Mouse (Mus musculus) hindbrain, embryonic 16.5 days (tissue): ENCODE measurements around the gene Foxp1. TPM values are rescaled to one million over a fixed set of nuclear protein-coding genes. Genes with fewer than 3 reads are reported as not detected.
A peak's percentile ranks its signal among the peaks of the same experiment; 100 is the strongest.

Experiments used
- ATAC-seq: fragments of 200-750 bp; cut with Nextera tagmentation; 2 replicates; pipeline ENCODE4 v1.8.0; 2017; ENCODE audit warnings: moderate TSS enrichment, moderate library complexity
- H3K27ac ChIP-seq: fragments of 300-500 bp; sonication (generic); 2 replicates; pipeline ENCODE4 v1.5.1; 2014; ENCODE audit warnings: low read depth, mild to moderate bottlenecking, control low read depth, low read length, moderate library complexity
- H3K27me3 ChIP-seq: fragments of 300-500 bp; sonication (generic); replicated peaks from 2 replicates; pipeline ENCODE4 v1.6.1; 2014; ENCODE audit warnings: low read length; ENCODE audit not compliant: control insufficient read depth, insufficient read depth
- H3K36me3 ChIP-seq: fragments of 300-500 bp; sonication (generic); 2 replicates; pipeline ENCODE4 v1.6.1; 2014; ENCODE audit warnings: mild to moderate bottlenecking, low read length, moderate library complexity, mixed read lengths; ENCODE audit not compliant: control insufficient read depth, insufficient read depth
- H3K4me1 ChIP-seq: fragments of 300-500 bp; sonication (generic); 2 replicates; pipeline ENCODE4 v1.6.1; 2014; ENCODE audit warnings: low read depth, low read length; ENCODE audit not compliant: control insufficient read depth, insufficient read depth
- H3K4me2 ChIP-seq: fragments of 300-500 bp; sonication (generic); 2 replicates; pipeline ENCODE4 v1.6.1; 2014; ENCODE audit warnings: mild to moderate bottlenecking, low read length, control low read depth, moderate library complexity
- H3K4me3 ChIP-seq: fragments of 300-500 bp; sonication (generic); 2 replicates; pipeline ENCODE4 v1.5.1; 2014; ENCODE audit warnings: mild to moderate bottlenecking, low read length, control low read depth, moderate library complexity
- H3K9ac ChIP-seq: fragments of 300-500 bp; sonication (generic); 2 replicates; pipeline ENCODE4 v1.6.1; 2014; ENCODE audit warnings: low read depth, mild to moderate bottlenecking, control low read depth, low read length, moderate library complexity
- H3K9me3 ChIP-seq: fragments of 300-500 bp; sonication (generic); 2 replicates; pipeline ENCODE4 v1.6.1; 2014; ENCODE audit warnings: mild to moderate bottlenecking, low read length, moderate library complexity; ENCODE audit not compliant: control insufficient read depth
- WGBS: fragments of 180-500 bp; shearing (Covaris S2); extraction: QIAGEN DNeasy Blood & Tissue Kit; methylation state at CpG from one replicate; pipeline ENCODE4 v1.1.7; 2014; 5-methylcytosine and 5-hydroxymethylcytosine counted together
- polyA plus RNA-seq: library from polyadenylated mRNA; unstranded; fragments of >200 nt; fragmentation: Nextera tagmentation; extraction: Ambion mirVana; gene quantifications from 2 replicates; pipeline ENCODE4 v1.2.1, GENCODE M21; 2015

The Foxp1 gene
- polyA plus RNA-seq, 1 experiment from 2014 or later: 47.8 TPM

GRCm38 (mm10) chr6:99094339-99094989 is 428.1 kb downstream of the Foxp1 start:
- no peak; the same call in 1 of the 2 replicates for ATAC-seq
- Histone ChIP-seq H3K36me3 (no peaks in the 10 kb centered on the region), H3K4me1 (peaks cover 12% of the 10 kb centered on the region), H3K4me2 (peak overlapping the region; percentile 35), H3K27me3 (no peaks in the 10 kb centered on the region), H3K27ac (no peak overlapping the region), H3K9me3 (0 out of 2 replicates have a peak, but pooled peaks cover 2% of the 10 kb centered on the region), H3K9ac (no peak overlapping the region), H3K4me3 (no peak overlapping the region)
- 19% methylated on average over 10 of the region's 10 CpGs for WGBS

DNA sequence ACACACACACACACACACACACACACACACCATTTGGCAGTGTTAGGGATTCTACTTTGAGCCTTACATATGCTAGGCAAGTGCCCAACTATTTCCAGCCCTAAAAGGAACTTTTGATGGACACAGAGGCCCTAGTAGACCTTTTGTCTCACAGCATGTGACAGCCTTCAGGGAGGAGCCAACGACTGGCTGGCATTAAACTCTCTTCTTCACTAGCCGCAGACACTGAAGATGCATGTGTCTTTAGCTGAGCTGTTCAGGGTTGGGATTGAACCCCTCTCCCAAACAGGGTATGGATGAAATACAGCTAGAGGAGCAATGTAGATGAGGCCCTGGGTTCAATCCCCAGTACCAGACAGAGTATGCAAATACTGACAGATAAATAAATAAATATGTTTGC is 428.7 kb downstream of the Foxp1 start:
- Histone ChIP-seq H3K4me1 (peaks cover 12% of the 10 kb centered on the region), H3K4me3 (no peak overlapping the region), H3K4me2 (no peak overlapping the region), H3K27me3 (no peaks in the 10 kb centered on the region), H3K9me3 (0 out of 2 replicates have a peak, but pooled peaks cover 2% of the 10 kb centered on the region), H3K9ac (no peak overlapping the region), H3K27ac (no peak overlapping the region), H3K36me3 (no peaks in the 10 kb centered on the region)
- WGBS: 21% methylated on average over 2 of the region's 2 CpGs
- ATAC-seq: no peak

- Histone ChIP-seq H3K4me1 (peaks cover 12% of the 10 kb centered on the region), H3K9ac (no peak overlapping the region), H3K9me3 (no peaks in the 10 kb centered on the region), H3K27ac (no peak overlapping the region), H3K36me3 (no peaks in the 10 kb centered on the region), H3K27me3 (no peaks in the 10 kb centered on the region), H3K4me2 (no peak overlapping the region), H3K4me3 (no peak overlapping the region)
- 73% methylated on average over 5 of the region's 5 CpGs for WGBS
- no peak for ATAC-seq
Measured at GRCm38 (mm10) chr6:99093208-99093607, 429.3 kb downstream of the Foxp1 start.

- Histone ChIP-seq H3K9me3 (no peaks in the 10 kb centered on the region), H3K4me2 (no peak overlapping the region), H3K4me1 (peaks cover 12% of the 10 kb centered on the region), H3K27ac (no peak overlapping the region), H3K27me3 (no peaks in the 10 kb centered on the region), H3K4me3 (no peak overlapping the region), H3K36me3 (no peaks in the 10 kb centered on the region), H3K9ac (no peak overlapping the region)
- ATAC-seq: no peak
- 73% methylated on average over 2 of the region's 2 CpGs for WGBS
Measured at GRCm38 (mm10) chr6:99091799-99092198, 430.7 kb downstream of the Foxp1 start.

- Histone ChIP-seq H3K4me3 (no peak overlapping the region), H3K4me1 (no peaks in the 10 kb centered on the region), H3K27me3 (no peaks in the 10 kb centered on the region), H3K4me2 (no peak overlapping the region), H3K9ac (no peak overlapping the region), H3K27ac (no peak overlapping the region), H3K9me3 (no peaks in the 10 kb centered on the region), H3K36me3 (no peaks in the 10 kb centered on the region)
- no peak for ATAC-seq
- WGBS: 73% methylated on average over 7 of the region's 7 CpGs
Measured at GRCm38 (mm10) chr6:99087598-99087997, 434.9 kb downstream of the Foxp1 start.

DNA sequence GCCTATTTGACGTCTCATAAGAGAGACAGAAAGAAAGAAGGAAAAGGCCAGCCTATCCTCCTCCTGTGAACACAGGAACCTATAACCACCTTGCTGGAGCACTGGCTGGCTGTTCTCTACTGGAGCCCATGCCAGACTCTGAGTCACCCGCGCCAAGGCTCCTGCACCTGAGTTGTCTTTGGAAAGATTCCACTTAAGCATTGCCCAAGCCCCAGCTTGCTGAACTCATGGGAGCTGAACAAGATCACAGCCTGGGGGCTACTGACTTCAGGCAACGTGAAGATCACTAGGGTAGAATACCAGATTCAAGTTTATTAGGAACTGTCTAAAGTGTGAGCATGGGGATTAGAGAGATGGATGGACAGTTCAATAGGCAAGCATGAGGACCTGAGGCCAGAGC is 437.6 kb downstream of the Foxp1 start:
- no peak for ATAC-seq
- no peak overlapping the region for H3K9ac ChIP-seq
- no peak overlapping the region for H3K4me2 ChIP-seq
- H3K4me3 ChIP-seq: no peak overlapping the region
- H3K36me3 ChIP-seq: no peaks in the 10 kb centered on the region
- no peaks in the 10 kb centered on the region for H3K27me3 ChIP-seq
- no peaks in the 10 kb centered on the region for H3K4me1 ChIP-seq
- WGBS: 90% methylated on average over 4 of the region's 4 CpGs
- no peaks in the 10 kb centered on the region for H3K9me3 ChIP-seq
- H3K27ac ChIP-seq: no peak overlapping the region

DNA sequence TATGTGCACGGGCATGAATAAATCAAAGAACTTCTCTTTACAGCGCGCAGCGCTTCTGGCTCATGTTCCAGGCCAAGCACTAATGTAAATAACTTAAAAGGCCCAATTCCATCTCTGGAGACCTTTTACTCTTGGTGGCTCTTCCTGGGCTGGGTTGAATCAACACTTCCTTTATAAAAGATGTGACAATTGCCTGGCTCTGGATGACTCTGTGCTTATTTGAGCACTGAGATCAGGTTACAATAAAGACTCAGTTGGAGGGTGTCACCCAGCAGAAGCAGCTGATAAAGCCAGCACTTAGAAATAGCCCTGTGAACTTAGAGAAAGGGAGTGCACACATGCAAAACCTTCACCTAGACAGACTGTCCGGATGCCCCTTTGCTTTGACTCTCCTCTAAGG is 441.3 kb downstream of the Foxp1 start:
- no peak overlapping the region for H3K4me3 ChIP-seq
- ATAC-seq: no peak
- H3K36me3 ChIP-seq: no peaks in the 10 kb centered on the region
- no peaks in the 10 kb centered on the region for H3K4me1 ChIP-seq
- H3K9me3 ChIP-seq: no peaks in the 10 kb centered on the region
- H3K4me2 ChIP-seq: no peak overlapping the region
- WGBS: 62% methylated on average over 5 of the region's 5 CpGs
- H3K27ac ChIP-seq: no peak overlapping the region
- no peaks in the 10 kb centered on the region for H3K27me3 ChIP-seq
- H3K9ac ChIP-seq: no peak overlapping the region

- Histone ChIP-seq H3K9me3 (no peaks in the 10 kb centered on the region), H3K36me3 (peaks cover 4% of the 10 kb centered on the region; the same call in 1 of the 2 replicates), H3K9ac (no peak overlapping the region), H3K4me1 (no peaks in the 10 kb centered on the region), H3K27me3 (no peaks in the 10 kb centered on the region), H3K4me3 (no peak overlapping the region), H3K27ac (no peak overlapping the region), H3K4me2 (no peak overlapping the region)
- 33% methylated on average over 10 of the region's 10 CpGs for WGBS
- no peak for ATAC-seq
Measured at GRCm38 (mm10) chr6:99079041-99079835, 443.3 kb downstream of the Foxp1 start.

GRCm38 (mm10) chr6:99078089-99078488 is 444.4 kb downstream of the Foxp1 start:
- no peak overlapping the region for H3K9ac ChIP-seq
- no peaks in the 10 kb centered on the region for H3K9me3 ChIP-seq
- ATAC-seq: no peak
- no peak overlapping the region for H3K4me3 ChIP-seq
- 95% methylated on average over 4 of the region's 4 CpGs for WGBS
- no peaks in the 10 kb centered on the region for H3K27me3 ChIP-seq
- no peak overlapping the region for H3K4me2 ChIP-seq
- peaks cover 4% of the 10 kb centered on the region; the same call in 1 of the 2 replicates for H3K36me3 ChIP-seq
- no peaks in the 10 kb centered on the region for H3K4me1 ChIP-seq
- no peak overlapping the region for H3K27ac ChIP-seq
